14 mouse cellular contexts compared by ENCODE assay signal in the genomic region with DNA sequence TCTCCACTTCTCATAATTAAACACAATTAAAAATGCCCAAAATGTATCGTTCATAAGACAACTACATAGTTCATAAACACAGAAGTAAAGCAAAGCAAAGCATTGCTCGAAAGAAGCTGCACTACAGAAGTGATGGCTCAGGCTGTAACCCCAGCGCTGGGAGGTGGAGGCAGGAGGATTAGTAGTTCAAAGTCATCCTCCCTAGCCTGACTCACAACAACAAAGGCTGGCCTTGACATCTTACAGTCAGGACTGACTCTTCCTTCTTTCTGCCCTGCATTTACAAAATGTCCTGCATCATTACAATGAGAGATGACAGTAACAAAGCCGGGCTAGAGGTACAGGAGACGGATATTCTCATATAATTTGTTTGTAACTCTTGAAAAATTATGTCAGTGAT.
"Had no signal": no experiment of that assay in that cellular context is flagged by ENCODE, and none has a peak within 500 bp of the region (broad histone marks: within the 10 kb centered on the region; RNA-seq: fewer than 3 reads in every experiment).

No protein-coding gene starts in this region.

- H3K27ac ChIP-seq: midbrain, embryonic 10.5 days; midbrain, embryonic 13.5 days; midbrain, embryonic 15.5 days; neural tube, embryonic 12.5 days; stomach, embryonic 15.5 days; stomach, postnatal 0 days had no signal

- DNase-seq: lung, adult 18-20 months; lung, embryonic 14.5 days; lung, postnatal 10 days; lung, postnatal 4 days; right cerebral cortex, postnatal 14 days; thymus, adult 2 months; thymus, postnatal 25 days; thymus, postnatal 4 days had no signal

- H3K4me1 ChIP-seq: midbrain, embryonic 10.5 days; midbrain, embryonic 13.5 days; midbrain, embryonic 15.5 days; neural tube, embryonic 12.5 days; stomach, embryonic 15.5 days had no signal

- H3K4me3 ChIP-seq: midbrain, embryonic 10.5 days; midbrain, embryonic 13.5 days; midbrain, embryonic 15.5 days; neural tube, embryonic 12.5 days; stomach, embryonic 15.5 days had no signal

- H3K9ac ChIP-seq: lung, embryonic 14.5 days; midbrain, embryonic 13.5 days; midbrain, embryonic 15.5 days; neural tube, embryonic 12.5 days; stomach, embryonic 15.5 days had no signal

- H3K9me3 ChIP-seq: midbrain, embryonic 10.5 days; midbrain, embryonic 15.5 days; neural tube, embryonic 12.5 days; stomach, embryonic 15.5 days had no signal

- H3K4me2 ChIP-seq: lung, embryonic 14.5 days; midbrain, embryonic 13.5 days; midbrain, embryonic 15.5 days; neural tube, embryonic 12.5 days; stomach, embryonic 15.5 days had no signal

- ATAC-seq: midbrain, embryonic 13.5 days; midbrain, embryonic 15.5 days had no signal

- H3K27me3 ChIP-seq: midbrain, embryonic 13.5 days; midbrain, embryonic 15.5 days; neural tube, embryonic 12.5 days; stomach, embryonic 15.5 days had no signal
